Mouse (Mus musculus) right cerebral cortex, postnatal 10 days (tissue): ENCODE measurements around the gene Dpf3.

Source experiments
- DNase-seq, 2 experiments: peaks; one replicate each; pipeline ENCODE4 v3.0.0; 2021; ENCODE audit warnings: low spot score in 2 of 2

Gene Dpf3

DNA sequence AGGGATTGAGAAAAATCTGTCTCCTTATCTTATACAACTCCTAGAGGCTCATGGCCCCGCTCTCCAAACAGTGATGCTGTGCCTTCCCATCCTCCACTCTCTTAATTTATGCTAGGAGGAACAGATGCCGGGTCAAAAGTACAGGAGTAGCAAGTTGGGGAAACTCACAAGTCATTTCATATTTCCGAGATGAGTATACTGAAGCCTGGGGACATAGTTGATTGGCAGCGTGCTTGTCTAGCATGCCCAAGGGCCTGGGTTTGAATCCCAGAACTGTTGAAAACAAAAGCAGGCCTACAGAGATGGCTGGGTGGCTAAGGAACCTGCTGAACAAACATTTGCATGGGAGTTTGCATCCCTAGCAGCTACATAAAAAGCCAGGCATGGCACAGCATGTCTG lies 72.3 kb downstream of the Dpf3 start:
- no peak for DNase-seq

DNA sequence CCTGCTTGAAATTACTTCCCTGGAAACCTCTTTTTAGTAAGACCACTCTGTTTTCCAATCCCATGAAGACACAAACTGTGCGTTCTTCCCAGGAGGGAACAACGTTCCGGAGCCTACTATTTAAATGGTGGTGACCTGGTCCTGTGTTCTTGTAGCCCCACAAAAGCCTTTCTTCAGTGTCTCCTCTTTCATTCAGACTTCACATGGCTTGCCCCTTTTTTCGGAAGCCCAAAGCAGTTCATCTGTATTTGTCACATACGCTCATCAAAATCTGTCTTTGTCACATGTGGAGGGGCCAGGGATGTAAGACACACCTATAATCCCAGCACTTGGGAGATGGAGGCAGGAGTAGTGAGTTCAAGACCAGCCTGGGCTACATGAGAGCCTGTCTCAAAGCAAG lies 73.8 kb downstream of the Dpf3 start:
- DNase-seq, result no peak

DNA sequence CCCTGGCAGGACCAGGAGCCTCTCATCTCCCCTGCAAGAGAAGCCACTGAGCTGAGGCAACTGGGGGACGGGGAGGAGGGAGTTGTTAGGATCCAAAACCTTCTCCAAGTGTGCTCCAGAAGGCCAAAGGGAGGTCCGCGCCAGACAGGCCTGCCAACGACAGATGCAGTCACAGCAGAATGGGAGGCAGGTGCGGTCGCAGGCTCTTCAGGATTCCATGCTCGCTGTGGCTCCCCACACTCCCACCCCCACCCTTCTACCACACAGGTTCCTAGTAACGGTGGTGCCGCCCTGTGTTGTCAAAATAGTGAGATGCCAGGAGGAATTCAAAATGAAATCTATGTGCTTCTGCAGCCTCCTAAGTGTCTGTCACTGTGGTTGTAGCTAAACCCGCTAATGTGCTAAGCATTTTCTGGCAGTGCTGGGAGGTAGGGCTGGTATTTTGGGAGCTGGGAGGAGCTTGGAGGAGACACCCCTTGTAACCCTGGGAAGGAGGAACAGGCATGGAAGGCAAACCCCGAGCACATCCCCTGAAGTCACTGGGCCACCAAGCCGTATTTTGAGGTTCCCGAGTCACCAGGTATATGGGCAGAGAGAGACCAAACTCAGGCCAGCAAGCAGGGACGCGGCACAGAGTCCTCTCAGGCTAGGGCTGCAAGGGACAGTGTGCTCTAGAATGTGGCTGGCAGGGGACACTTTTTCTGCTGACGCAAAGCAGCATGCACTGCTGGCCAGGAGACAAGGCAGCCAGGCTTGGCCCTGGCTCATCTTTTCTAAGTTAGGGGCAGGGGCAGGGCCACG lies 75.6 kb downstream of the Dpf3 start:
- DNase-seq, result peak; percentile 78 to 83

DNA sequence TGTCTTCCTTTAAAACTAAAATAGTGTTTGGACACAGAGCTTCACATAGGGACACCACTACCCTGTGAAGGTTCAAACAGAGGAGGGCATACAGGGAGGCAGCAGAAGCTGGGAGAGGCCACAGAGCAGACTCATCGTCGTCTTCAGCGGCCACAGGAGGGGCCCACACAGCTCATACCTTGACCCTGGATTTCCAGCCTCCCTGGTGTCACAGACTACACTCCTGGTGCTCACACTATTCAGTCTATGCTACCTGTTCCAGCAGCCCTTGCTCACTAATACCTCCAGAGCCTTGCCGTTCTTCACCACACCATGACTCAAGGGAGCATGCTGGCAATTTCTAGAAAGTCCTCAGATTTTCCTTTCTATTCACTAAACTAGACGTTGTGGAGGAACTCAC lies 76.5 kb downstream of the Dpf3 start:
- DNase-seq, result no peak

DNA sequence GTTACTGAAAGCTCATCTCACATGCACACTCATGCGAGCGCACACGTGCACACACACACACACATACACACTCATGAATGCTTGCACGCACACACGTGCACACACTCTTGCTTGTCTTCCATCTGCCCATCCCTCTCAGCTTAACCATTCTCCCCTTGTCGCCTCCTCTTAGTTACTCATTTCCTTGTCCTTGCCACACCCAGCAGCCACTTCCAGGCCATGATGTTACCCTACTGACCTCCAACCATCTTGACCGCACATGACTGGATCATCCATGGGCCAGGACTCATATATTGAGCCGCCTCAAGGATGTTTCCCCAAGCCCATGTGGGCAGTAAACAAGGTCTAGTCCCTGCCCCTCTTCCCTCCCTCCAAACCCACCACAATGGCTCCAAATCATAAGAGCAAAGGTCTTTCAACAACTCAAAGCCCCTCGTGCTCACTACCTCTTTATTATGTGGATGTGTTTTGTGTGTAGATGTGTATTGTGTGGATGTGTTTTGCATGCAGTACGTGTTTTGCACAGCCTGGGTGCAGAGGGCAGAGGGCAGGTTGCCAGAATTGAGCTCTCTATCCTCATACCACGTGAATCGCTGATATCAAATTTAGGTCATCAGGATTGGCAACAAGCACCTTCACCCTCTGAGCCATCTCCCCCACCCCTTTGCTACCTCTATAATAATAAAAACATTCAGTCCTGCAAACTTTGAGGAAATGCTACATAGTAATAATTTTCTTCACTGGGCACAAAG lies 82.0 kb downstream of the Dpf3 start:
- no peak for DNase-seq

DNA sequence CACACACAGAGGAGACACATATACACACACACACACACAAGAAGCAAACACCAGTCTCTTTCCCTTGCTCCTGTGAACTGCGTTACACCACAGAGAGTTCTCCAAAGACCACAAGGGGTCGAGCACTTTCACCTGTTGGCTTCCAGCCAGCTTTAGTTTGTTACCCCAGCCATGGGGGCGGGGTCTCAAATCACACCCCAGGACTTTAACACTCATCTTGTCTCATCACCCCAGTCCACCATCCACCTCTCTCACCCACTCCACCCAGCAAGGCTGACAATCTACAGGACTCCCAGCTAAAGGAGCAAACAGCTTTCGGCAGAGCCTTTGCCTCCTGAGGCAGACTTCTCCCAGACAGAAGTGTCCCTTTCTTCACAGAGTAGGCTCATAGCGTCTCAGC lies 85.2 kb downstream of the Dpf3 start:
- no peak for DNase-seq

DNA sequence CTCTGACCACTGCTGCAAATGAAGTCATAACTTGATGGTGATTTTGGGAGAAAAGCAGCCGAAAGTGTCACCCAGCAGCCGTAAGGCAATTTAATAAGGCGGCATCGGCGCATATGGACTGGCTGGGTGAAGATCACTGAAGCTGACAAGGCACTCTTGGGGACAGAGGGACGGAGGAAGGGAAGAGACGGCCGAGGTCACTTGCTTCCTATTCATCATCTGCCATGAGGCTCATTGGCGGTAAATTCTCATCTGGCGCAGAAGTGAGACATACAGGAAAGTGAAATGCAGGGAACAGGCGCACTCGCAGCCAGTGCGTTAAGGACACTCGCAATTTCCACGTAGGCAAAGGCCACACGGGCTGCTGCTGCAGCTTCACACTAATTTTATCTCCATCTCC lies 95.5 kb downstream of the Dpf3 start:
- DNase-seq, result no peak

DNA sequence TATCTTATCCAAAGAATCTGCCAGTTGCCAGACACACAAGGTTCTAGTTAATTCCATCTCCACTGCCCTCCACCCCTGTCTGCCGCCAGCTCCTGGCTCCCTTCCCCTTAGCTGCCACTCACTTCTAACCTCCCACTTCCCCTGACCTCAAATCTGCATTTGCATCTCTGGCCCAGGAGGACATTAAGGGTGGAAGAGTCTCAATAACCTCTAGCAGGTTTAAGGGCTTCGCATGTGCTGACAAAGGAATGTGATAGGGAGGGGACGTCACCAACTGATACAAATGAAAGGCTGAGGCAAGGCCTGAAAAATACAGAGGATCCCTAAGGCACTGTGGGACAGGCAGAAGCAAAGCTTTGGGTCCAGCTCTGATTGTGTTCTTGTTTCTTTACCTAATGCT lies 100.0 kb downstream of the Dpf3 start:
- no peak for DNase-seq

DNA sequence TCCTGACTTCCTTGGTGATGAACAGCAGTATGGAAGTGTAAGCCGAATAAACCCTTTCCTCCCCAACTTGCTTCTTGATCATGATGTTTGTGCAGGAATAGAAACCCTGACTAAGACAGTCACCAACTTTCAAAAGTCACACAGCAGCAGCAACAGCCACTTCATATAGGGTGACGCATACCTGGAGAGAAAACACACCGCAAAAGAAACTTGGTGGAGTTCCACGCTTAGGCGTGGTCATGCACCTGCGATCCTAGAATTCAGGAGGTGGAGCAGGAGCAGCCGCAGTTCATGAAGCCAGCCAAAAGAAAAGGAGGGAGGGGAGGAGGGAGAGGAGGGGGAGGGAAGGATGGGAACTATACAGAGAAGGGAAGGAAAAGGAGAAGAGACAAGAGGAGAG lies 106.4 kb downstream of the Dpf3 start:
- DNase-seq, result no peak

DNA sequence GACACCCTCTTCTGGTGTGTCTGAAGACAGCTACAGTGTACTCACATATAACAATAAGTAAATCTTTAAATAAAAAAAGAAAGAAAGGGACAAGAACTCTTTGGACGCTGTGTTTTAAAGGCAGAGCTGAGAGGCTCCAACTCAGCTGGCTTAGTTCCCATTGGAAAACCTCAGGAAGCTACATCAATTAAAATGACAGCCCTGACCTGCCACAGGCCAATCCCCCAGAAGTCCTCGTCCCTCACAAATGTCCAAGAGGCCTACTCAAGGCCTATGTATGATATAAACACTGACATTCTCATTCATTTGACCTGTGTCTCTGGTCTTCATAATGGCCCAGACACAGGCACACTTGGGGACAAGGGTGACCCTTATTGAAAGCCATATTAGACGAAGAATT lies 107.5 kb downstream of the Dpf3 start:
- no peak for DNase-seq

DNA sequence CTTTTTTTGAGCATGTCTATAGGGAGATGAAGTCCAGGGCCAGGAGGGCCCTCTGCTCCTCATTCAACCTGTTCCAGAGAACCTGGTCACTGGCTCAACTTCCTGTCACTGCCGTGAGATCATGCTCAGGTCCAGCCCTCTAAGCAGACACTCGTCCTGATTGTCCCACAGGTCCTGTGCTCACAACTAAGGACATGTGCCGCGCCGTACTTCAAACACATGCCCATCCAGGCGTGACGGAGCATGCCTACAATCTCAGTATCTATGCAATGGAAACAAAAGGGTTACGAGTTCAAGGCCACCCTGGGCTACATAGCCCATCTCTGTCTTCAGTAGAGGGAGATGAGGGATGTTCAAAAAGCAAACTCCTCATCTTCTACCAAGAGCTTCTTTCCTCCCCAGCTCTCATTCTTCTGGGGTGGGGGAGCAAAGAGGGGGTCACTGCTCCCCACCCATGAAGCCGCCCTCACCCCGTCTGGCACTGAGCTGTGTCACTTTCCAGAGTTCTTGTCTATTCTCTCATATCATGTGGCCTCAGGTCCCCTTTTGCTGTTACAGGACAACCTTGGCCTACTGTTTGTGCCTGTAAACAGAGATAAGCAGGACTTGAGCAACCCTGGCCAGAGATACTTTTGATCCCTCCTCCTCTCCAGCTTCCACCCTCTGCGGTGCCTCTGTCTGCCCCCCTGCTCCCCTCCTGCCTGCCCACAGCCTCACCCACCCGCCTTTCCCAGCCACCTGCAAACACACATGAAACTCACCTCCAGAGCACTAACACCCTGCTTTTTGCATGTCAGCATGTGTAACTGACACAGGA lies 112.3 kb downstream of the Dpf3 start:
- no peak for DNase-seq

DNA sequence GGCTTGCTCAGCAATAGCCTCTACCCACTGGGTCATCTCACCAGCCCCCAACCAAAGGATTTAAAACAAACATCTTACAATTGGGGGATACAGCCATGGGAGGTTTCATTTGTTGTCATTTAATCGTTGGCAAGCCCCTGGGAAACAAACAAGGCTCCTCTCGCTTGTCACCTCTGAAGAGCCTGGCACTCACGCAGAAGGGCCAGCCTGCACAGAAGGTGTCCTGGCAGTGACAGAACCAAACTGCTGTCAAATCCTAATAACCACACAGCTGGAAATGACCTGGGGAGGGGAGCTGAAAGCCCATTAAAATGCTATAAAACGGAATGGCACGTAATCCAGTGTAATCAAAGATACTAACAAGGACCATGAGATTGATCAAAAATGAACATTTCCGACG lies 114.4 kb downstream of the Dpf3 start:
- peak in 1 of 2 experiments; percentile 18 for DNase-seq

DNA sequence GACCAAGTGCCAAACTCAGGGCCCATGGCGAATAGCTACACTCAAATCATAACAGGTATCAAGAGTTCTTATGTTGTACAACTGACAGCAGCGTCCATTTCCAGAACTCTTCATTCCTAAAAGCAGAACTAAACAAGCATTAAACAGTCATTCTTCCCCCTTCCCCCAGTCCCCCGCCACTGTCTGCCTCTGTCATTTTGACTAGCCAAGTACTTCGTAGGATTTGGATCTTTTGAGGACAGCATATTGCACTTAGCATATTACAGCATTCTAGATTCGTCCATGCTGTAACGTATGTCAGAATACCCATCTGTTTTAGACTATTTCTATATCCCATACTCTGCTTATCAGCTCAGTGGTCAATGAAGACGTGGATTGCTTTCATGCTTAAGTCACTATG lies 115.2 kb downstream of the Dpf3 start:
- peak; percentile 33 to 57 for DNase-seq

DNA sequence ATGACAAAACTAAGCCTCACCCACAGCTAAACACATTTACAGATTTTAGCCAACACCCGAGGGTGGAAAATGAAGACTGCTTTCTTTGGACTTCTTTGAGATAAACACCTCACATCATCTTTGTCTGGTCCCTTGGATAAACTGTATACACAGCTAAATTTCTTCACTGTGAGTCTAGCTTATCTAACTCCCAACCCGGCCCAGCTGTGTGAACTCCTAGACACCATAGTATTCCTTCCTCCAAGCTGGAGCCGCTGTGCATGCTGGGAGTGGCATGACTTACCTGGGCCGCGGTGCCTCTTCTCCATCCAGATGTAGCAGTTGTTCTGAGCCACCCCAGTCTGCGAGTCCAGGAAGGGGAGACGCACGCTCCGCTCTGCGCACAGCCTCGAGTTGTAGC lies 117.3 kb downstream of the Dpf3 start:
- peak in 1 of 2 experiments; percentile 18 for DNase-seq

DNA sequence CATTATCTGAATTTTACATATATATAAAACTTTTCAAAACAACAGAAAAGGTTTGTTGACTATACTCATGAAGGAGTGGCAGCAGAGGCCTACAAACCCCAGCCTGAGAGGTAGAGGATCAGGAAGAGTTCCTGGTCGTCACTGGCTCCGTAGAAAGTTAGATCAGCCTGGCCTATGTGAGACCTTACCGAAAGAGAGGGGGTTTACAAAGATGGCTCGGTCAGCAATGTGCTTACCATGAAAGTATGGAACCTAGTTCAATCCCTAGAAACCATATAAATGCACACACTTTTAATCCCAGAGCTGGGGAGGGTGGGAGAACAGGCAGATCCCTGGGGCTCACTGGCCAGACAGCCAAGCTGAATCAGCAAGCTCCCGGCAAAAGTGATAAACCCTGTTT lies 118.1 kb downstream of the Dpf3 start:
- no peak for DNase-seq

DNA sequence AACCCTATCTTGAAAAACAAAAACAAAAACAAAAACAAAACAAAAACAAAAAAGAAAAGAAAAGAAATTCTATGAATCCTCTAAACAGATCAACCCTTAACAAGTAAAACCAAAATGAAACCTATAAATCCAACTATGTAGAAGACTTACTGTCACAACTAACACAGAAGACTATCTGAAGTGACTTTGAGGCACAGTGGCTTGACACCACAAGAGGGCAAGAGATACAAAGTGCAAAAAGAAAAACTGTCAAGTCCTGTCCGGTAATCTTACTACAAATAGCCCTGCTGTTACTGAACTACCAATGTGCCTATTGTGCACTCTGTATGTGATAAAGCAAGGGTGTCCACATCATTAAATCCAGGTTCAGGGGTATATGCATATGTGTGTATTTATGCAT lies 120.0 kb downstream of the Dpf3 start:
- no peak for DNase-seq

DNA sequence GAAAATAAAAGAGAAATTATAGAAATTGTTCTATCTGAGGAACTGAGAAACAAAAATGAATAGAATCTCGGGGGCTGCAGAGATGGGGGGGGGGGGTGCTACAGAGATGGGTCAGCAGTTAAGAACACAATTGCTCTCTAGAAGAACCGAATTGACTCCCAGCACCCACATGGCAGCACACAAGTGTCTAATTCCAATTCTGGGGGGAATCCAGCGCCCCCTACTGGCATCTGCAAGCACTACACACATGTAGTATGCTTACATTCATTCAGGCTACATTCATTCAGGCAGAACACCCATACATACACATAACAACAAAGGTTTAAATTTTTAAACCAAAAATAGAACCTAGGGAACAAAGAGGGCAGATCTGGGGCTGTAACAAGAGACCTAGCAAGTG lies 122.7 kb downstream of the Dpf3 start:
- DNase-seq, result no peak

DNA sequence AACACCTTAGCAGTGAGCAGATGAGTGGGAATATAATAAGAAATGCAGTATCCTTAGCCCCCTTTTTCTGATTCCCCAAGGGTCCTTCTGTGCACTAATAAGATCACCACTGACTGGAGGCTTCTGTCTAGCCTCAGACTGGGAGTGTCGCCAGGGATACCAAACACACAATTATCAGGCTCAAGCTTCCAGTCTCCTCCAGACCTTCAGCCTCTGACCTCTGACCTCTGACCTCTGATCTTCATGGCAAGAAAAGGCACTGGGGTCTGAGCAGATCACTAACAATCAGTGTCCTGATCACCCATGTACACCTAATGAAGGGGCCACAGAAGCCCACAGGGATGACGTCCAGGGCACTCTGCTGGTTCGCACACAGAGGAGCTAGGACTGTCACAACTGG lies 125.7 kb downstream of the Dpf3 start:
- DNase-seq, result no peak

DNA sequence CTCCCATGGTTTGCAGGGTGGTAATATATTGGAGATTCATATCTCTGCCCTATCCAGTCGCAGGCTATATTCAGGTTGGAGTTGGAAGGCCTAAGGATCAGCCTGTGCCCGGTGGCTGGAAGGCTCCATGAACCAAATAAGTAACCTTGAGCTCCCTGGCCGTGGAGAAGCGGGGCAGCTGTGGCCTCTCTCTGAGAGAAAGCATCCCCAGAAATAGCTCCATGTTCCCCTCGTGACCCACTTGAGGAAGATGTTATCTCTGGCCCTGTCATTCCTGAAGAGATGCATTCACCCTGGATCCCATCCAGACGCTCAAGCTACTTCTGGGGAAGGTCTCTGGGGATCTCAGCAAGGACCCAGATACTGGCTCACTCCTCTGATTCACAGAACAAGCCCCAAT lies 134.9 kb downstream of the Dpf3 start:
- no peak for DNase-seq

DNA sequence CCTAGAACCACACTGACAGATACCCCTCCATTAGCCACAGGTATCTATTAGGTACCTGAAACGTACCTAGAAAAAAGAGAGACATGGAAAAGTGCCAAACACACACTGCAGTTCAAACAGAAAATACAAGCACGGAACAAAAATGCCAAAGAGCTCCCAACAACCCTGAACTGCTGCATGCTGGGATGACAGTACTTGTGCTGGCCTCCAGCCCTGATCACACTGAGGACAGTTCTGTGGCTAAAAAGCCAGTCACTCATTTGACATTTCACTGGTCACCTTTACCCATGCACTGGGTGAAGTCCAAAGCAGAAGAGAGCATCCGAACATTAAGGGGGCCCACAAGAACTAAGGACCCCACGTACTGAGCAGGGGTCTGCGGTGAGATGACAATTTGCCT lies 137.8 kb downstream of the Dpf3 start:
- no peak for DNase-seq

DNA sequence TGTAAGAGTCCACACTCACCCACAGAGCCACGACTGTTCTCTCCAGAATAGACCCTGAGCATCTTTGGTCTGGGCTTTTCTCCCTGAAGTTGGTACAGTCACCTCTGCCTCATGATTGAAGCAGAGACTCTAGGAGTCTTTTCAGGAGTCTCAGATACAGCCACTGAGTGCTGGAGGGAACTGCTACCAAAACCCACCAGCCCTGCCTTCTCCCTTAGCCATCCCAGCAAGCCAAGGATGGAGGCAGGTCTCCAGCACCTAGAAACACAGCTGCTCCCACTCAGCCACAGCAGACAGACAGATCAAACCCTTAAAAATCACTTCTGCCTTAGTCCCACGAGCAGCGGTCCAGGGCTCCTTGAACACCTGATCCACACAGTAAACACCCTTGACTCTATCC lies 139.3 kb downstream of the Dpf3 start:
- no peak for DNase-seq

DNA sequence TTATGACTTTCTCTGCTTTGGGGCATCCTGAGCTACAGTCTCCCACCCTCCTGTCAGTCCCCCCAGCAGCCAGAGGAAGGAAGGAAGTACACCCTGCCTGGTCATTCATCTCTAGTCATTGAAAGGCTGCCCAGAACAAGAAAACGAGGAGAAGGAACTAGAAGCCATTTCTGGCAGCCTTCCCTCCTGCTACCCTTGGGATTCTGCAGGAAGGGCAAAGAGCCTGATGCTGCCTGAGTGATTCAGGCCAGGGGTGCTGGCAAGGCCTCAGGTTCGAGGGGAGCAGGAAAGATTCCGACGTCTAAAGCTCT lies 144.7 kb downstream of the Dpf3 start:
- DNase-seq, result peak; percentile 76 to 78
